Mouse (Mus musculus): Measurements from ENCODE around the gene Slc35f4. TPM values are rescaled to one million over a fixed set of nuclear protein-coding genes. Genes with fewer than 3 reads are reported as not detected.
"Not testable (repeated sequence)": the region's sequence is repeated elsewhere in the genome, so short reads cannot be mapped to it uniquely, and the experiment has no call there.

Slc35f4 gene
- total RNA-seq, 4 experiments from 2014 or later: 12.6 to 15.2 (median 14.6) TPM

GRCm38 (mm10) chr14:49278880-49279279 lies 247.0 kb downstream of the Slc35f4 start:
- no peak for DNase-seq (ENCODE audit: low spot score in 2 of 2)

GRCm38 (mm10) chr14:49278479-49278878 lies 247.4 kb downstream of the Slc35f4 start:
- DNase-seq (ENCODE audit: low spot score in 2 of 2): not testable (repeated sequence)

GRCm38 (mm10) chr14:49277642-49278041 lies 248.2 kb downstream of the Slc35f4 start:
- no peak for DNase-seq (ENCODE audit: low spot score in 2 of 2)

- no peak for DNase-seq (ENCODE audit: low spot score in 2 of 2)
Measured at GRCm38 (mm10) chr14:49275376-49275775, 250.5 kb downstream of the Slc35f4 start.

GRCm38 (mm10) chr14:49265286-49266002 lies 260.4 kb downstream of the Slc35f4 start:
- DNase-seq (ENCODE audit: low spot score in 2 of 2): no peak

Small RNA genes lying within 50 kb of the gene (microRNA-seq; reads per million reads assigned to microRNA genes)
- 0 reads per million in 2 experiments for gene Gm22949
